Mouse (Mus musculus): Measurements from ENCODE around the gene Pnmt.

DNA sequence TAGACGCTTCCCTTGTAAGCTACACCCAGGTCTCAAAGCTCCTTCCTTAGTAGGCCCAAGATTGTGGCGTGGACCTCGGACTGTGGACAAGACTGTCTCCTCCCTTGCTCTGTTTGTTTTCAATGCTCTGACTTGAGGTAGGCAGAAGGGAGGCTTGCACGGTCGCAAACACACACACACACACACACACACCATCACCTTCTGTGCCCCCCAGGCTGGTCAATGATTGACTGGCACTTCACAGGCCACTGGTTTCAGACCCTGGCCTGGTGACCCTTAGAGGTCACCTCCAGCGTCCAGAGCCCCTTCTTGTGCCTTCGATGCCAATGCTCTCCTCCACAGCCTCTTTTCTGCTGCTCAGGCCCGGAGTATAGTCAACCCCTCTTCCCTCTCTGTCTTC is 22.6 kb downstream of the Pnmt start:
- no peak for TF ChIP-seq CTCF (IDR thresholded peaks at IDR 0.05; ENCODE audit: low read depth, low read length)
- TF ChIP-seq POLR2A (IDR thresholded peaks at IDR 0.05; ENCODE audit: borderline replicate concordance, low read depth, low read length): no peak

All from bone marrow macrophage, adult 2 months (primary cell).